In the genomic region with DNA sequence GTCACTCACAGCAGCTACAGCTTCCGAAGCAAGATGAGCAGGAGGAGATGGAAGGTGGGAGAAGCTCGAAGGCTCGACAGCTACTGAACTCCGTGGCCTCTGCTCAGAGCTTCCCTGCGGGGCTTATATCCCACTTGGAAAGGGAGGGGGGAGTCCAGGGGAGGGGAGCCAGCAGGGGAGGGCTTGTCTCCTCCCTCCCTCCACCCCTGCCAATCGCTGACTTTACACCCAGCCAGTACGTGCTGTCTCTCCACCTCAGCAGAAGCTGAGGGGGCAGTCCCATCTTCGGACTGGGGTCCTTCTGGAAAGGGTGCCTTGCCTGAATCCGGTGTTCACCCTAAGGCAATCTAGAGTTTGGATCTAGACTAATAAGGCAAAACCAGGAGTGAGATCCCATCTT, we compare ENCODE assay signal across 15 mouse cellular contexts. TPM values are rescaled to one million over a fixed set of nuclear protein-coding genes. Genes with fewer than 3 reads are reported as not detected.
A peak's percentile ranks its signal among the peaks of the same experiment; 100 is the strongest.
DNase-seq lines count a peak whose midpoint lies in the region; ATAC-seq and TF ChIP-seq lines count a peak whose summit lies in the region.
"Had no signal": no experiment of that assay in that cellular context is flagged by ENCODE, and none has a peak within 500 bp of the region (broad histone marks: within the 10 kb centered on the region; RNA-seq: fewer than 3 reads in every experiment).

Pyy (minus strand) TSS at position 101 of the 400 bp plus-strand sequence.

- no peak within 1 kb of the TSS for H3K27ac ChIP-seq in heart, embryonic 14.5 days (replicated peaks in 1 of 2; ENCODE audit: control insufficient read depth in 1 of 2, insufficient read depth in 1 of 2, low read depth in 2 of 2, low read length in 2 of 2)
- H3K27ac ChIP-seq in lung, embryonic 16.5 days (ENCODE audit: low read length): no peak within 1 kb of the TSS
- no peak within 1 kb of the TSS for H3K27ac ChIP-seq in lung, postnatal 0 days (ENCODE audit: low read length)
- H3K27ac ChIP-seq in embryonic facial prominence, embryonic 15.5 days (replicated peaks): no peak within 1 kb of the TSS
- no peak within 1 kb of the TSS for H3K27ac ChIP-seq in midbrain, postnatal 0 days (ENCODE audit: low read depth, low read length)
- H3K27ac ChIP-seq: liver, embryonic 15.5 days had no signal

- H3K36me3 ChIP-seq in heart, embryonic 14.5 days (ENCODE audit: control insufficient read depth, insufficient read depth, low read length): no peaks in the 10 kb centered on the region
- H3K36me3 ChIP-seq in lung, embryonic 16.5 days (ENCODE audit: control insufficient read depth, insufficient read depth, low read length): no peaks in the 10 kb centered on the region
- H3K36me3 ChIP-seq in lung, postnatal 0 days (ENCODE audit: insufficient read depth, low read length): no peaks in the 10 kb centered on the region
- no peaks in the 10 kb centered on the region for H3K36me3 ChIP-seq in embryonic facial prominence, embryonic 15.5 days
- no peaks in the 10 kb centered on the region for H3K36me3 ChIP-seq in midbrain, postnatal 0 days (ENCODE audit: insufficient read depth, low read length)
- H3K36me3 ChIP-seq: liver, embryonic 15.5 days had no signal

- TF ChIP-seq EP300 in lung, postnatal 0 days (IDR thresholded peaks at IDR 0.05): no peak

- no peak for DNase-seq in heart, adult 8-10 months (ENCODE audit: low spot score)
- no peak for DNase-seq in lung, postnatal 0 days (ENCODE audit: low spot score)
- DNase-seq in midbrain, postnatal 0 days (ENCODE audit: low spot score): no peak
- DNase-seq in right cerebral cortex, postnatal 10 days (ENCODE audit: low spot score in 2 of 2): no peak
- no peak for DNase-seq in cerebellum, postnatal 10 days
- DNase-seq: cerebellum, postnatal 14 days; gastrocnemius, postnatal 14 days; kidney, adult 11 months; layer of hippocampus, postnatal 36 days had no signal

- ATAC-seq in heart, embryonic 14.5 days (ENCODE audit: insufficient number of reproducible peaks, insufficient read depth, low FRiP score, low read depth): no peak
- ATAC-seq in lung, embryonic 16.5 days (ENCODE audit: low read depth): no peak
- no peak for ATAC-seq in lung, postnatal 0 days
- ATAC-seq in embryonic facial prominence, embryonic 15.5 days (ENCODE audit: insufficient number of reproducible peaks, low FRiP score, low TSS enrichment, low read depth): no peak
- no peak for ATAC-seq in midbrain, postnatal 0 days (ENCODE audit: low FRiP score)

- no peak for TF ChIP-seq CTCF in lung, postnatal 0 days (IDR thresholded peaks at IDR 0.05)
- no peak for TF ChIP-seq CTCF in midbrain, postnatal 0 days (IDR thresholded peaks at IDR 0.05)

- peak within 1 kb of the TSS; percentile 11; the same call in 1 of the 2 replicates for H3K4me2 ChIP-seq in heart, embryonic 14.5 days (ENCODE audit: low read length)
- H3K4me2 ChIP-seq in lung, embryonic 16.5 days (ENCODE audit: low read depth, low read length): peak within 1 kb of the TSS; percentile 33; the same call in 1 of the 2 replicates
- no peak within 1 kb of the TSS for H3K4me2 ChIP-seq in lung, postnatal 0 days (replicated peaks; ENCODE audit: low read depth, low read length)
- H3K4me2 ChIP-seq in embryonic facial prominence, embryonic 15.5 days (replicated peaks): peak within 1 kb of the TSS; percentile 24
- 0 out of 2 replicates have a peak within 1 kb of the TSS, but pooled peaks have one; percentile 18 for H3K4me2 ChIP-seq in midbrain, postnatal 0 days (ENCODE audit: low read depth, low read length, poor library complexity, severe bottlenecking)
- H3K4me2 ChIP-seq: liver, embryonic 15.5 days had no signal

- H3K27me3 ChIP-seq in heart, embryonic 14.5 days (ENCODE audit: control insufficient read depth, insufficient read depth, low read length): peaks cover 64% of the 10 kb centered on the region
- H3K27me3 ChIP-seq in lung, embryonic 16.5 days (ENCODE audit: control insufficient read depth, insufficient read depth, low read depth, low read length): peaks cover 45% of the 10 kb centered on the region
- peaks cover 34% of the 10 kb centered on the region for H3K27me3 ChIP-seq in lung, postnatal 0 days (replicated peaks; ENCODE audit: insufficient read depth, low read length)
- H3K27me3 ChIP-seq in embryonic facial prominence, embryonic 15.5 days: peaks cover 59% of the 10 kb centered on the region
- peaks cover 47% of the 10 kb centered on the region for H3K27me3 ChIP-seq in midbrain, postnatal 0 days (ENCODE audit: insufficient read depth, low read length)

- H3K4me1 ChIP-seq in heart, embryonic 14.5 days (ENCODE audit: control insufficient read depth in 2 of 2, insufficient read depth in 2 of 2, low read length in 2 of 2): no peaks in the 10 kb centered on the region
- H3K4me1 ChIP-seq in lung, embryonic 16.5 days (replicated peaks; ENCODE audit: control insufficient read depth, insufficient read depth, low read length): no peaks in the 10 kb centered on the region
- no peaks in the 10 kb centered on the region for H3K4me1 ChIP-seq in lung, postnatal 0 days (ENCODE audit: insufficient read depth, low read depth, low read length)
- H3K4me1 ChIP-seq in embryonic facial prominence, embryonic 15.5 days: peaks cover 6% of the 10 kb centered on the region
- no peaks in the 10 kb centered on the region for H3K4me1 ChIP-seq in midbrain, postnatal 0 days (ENCODE audit: insufficient read depth, low read length)

- no peaks in the 10 kb centered on the region for H3K9me3 ChIP-seq in heart, embryonic 14.5 days (ENCODE audit: control insufficient read depth, low read length)
- no peaks in the 10 kb centered on the region for H3K9me3 ChIP-seq in lung, embryonic 16.5 days (ENCODE audit: control insufficient read depth, low read length)
- no peaks in the 10 kb centered on the region for H3K9me3 ChIP-seq in lung, postnatal 0 days (ENCODE audit: low read length)
- no peaks in the 10 kb centered on the region for H3K9me3 ChIP-seq in embryonic facial prominence, embryonic 15.5 days (replicated peaks)
- no peaks in the 10 kb centered on the region for H3K9me3 ChIP-seq in midbrain, postnatal 0 days (ENCODE audit: low read length)
- H3K9me3 ChIP-seq: liver, embryonic 15.5 days had no signal

- WGBS in heart, embryonic 14.5 days: 7% methylated on average over 9 of the region's 9 CpGs
- WGBS in lung, embryonic 16.5 days: 9% methylated on average over 9 of the region's 9 CpGs
- 11% methylated on average over 9 of the region's 9 CpGs for WGBS in lung, postnatal 0 days
- 4% methylated on average over 9 of the region's 9 CpGs for WGBS in embryonic facial prominence, embryonic 15.5 days
- 9% methylated on average over 9 of the region's 9 CpGs for WGBS in midbrain, postnatal 0 days

- no peak within 1 kb of the TSS for H3K9ac ChIP-seq in heart, embryonic 14.5 days (ENCODE audit: low read length)
- H3K9ac ChIP-seq in lung, embryonic 16.5 days (ENCODE audit: low read length): no peak within 1 kb of the TSS
- no peak within 1 kb of the TSS for H3K9ac ChIP-seq in lung, postnatal 0 days (replicated peaks; ENCODE audit: low read depth)
- no peak within 1 kb of the TSS for H3K9ac ChIP-seq in embryonic facial prominence, embryonic 15.5 days
- no peak within 1 kb of the TSS for H3K9ac ChIP-seq in midbrain, postnatal 0 days (replicated peaks; ENCODE audit: low read length, poor library complexity, severe bottlenecking)
- H3K9ac ChIP-seq: liver, embryonic 15.5 days had no signal

- no peak within 1 kb of the TSS for H3K4me3 ChIP-seq in heart, embryonic 14.5 days (ENCODE audit: control insufficient read depth in 1 of 2, insufficient read depth in 1 of 2, low read depth in 1 of 2, low read length in 2 of 2)
- peak within 1 kb of the TSS; percentile 20; the same call in 1 of the 2 replicates for H3K4me3 ChIP-seq in lung, embryonic 16.5 days (ENCODE audit: low read length)
- H3K4me3 ChIP-seq in lung, postnatal 0 days (ENCODE audit: low read depth, low read length): no peak within 1 kb of the TSS
- H3K4me3 ChIP-seq in embryonic facial prominence, embryonic 15.5 days (replicated peaks): peak within 1 kb of the TSS; percentile 9; the same call in 1 of the 2 replicates
- H3K4me3 ChIP-seq in midbrain, postnatal 0 days (ENCODE audit: low read depth, low read length): no peak within 1 kb of the TSS
- H3K4me3 ChIP-seq: liver, embryonic 15.5 days had no signal

RNA-seq across cellular contexts. Expression of gene Pyy, which starts in this region (rescaled TPM):
- polyA plus RNA-seq in heart, embryonic 14.5 days (2014; fragmentation: Nextera tagmentation; extraction: Ambion mirVana): not detected in 2 replicates
- total RNA-seq in heart, adult 8-10 months (2022): not detected
- polyA plus RNA-seq in lung, embryonic 16.5 days (2015; fragmentation: Nextera tagmentation; extraction: Ambion mirVana): not detected in 2 replicates
- not detected in 2 replicates for polyA plus RNA-seq in lung, postnatal 0 days (2015; fragmentation: Nextera tagmentation; extraction: Ambion mirVana)
- polyA plus RNA-seq in embryonic facial prominence, embryonic 15.5 days (2015; fragmentation: Nextera tagmentation; extraction: Ambion mirVana): not detected in 2 replicates
- total RNA-seq in midbrain, postnatal 0 days (2014; rRNA removed): not detected in 2 replicates
- polyA plus RNA-seq in midbrain, postnatal 0 days (2015; fragmentation: Nextera tagmentation; extraction: Ambion mirVana): not detected in 2 replicates
- total RNA-seq: gastrocnemius, postnatal 14 days; layer of hippocampus, postnatal 36 days; monocyte, adult 5-6 weeks had no signal
- polyA plus RNA-seq: forebrain, embryonic 11.5 days had no signal

Comparison
In these comparisons a context has a peak if more than half of its experiments do, and no peak if none do; other contexts are left out.
1. H3K4me3 ChIP-seq: peak in lung, embryonic 16.5 days (single experiment) and embryonic facial prominence, embryonic 15.5 days (single experiment); none in heart, embryonic 14.5 days (0 of 2), lung, postnatal 0 days (single experiment) and midbrain, postnatal 0 days (single experiment).